Mouse (Mus musculus) testis, adult 2 months (tissue): ENCODE results near the gene Stk10.

Experiments
- CTCF ChIP-seq: fragments of 200-500 bp; IDR thresholded peaks from 2 replicates; pipeline ENCODE4 v1.5.1; 2012; ENCODE audit warnings: low read depth, mild to moderate bottlenecking, inconsistent platforms, low read length, moderate library complexity; ENCODE audit not compliant: control insufficient read depth, insufficient read depth, insufficient replicate concordance
- POLR2A ChIP-seq: fragments of 200-500 bp; IDR thresholded peaks from 2 replicates; pipeline ENCODE4 v1.6.1; 2012; ENCODE audit warnings: low read depth, mild to moderate bottlenecking, inconsistent platforms, low read length, moderate library complexity; ENCODE audit not compliant: control insufficient read depth

DNA sequence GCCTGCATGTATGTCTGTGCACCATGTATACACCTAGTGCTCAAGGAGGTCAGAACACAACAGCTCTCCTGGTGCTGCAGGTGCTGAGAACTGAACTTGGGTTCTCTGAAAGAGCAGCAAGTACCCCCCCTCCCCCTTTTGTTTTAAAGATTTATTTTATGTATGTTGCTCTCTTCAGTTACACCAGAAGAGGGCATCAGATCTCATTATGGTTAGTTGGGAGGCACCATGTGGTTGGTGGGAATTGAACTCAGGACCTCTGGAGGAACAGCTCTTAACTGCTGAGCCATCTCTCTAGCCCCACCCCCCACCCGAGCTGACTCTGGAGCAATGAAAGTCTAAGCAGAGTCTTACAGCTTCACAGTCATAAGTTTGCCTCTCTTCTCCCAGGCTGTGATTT, 22.2 kb upstream of the Stk10 start:
- TF ChIP-seq CTCF = no peak
- no peak for TF ChIP-seq POLR2A
